Mouse (Mus musculus) myocyte (in vitro differentiated cells): Measurements from ENCODE around the gene Ctbp2. TPM values are rescaled to one million over a fixed set of nuclear protein-coding genes. Genes with fewer than 3 reads are reported as not detected.

Experiments
- H3K27me3 ChIP-seq: one replicate; pipeline ENCODE4 v1.6.1; 2011; ENCODE audit not compliant: control insufficient read depth, insufficient read depth, insufficient read length
- H3K36me3 ChIP-seq: one replicate; pipeline ENCODE4 v1.6.1; 2011; ENCODE audit not compliant: control insufficient read depth, insufficient read depth
- H3K4me2 ChIP-seq: one replicate; pipeline ENCODE4 v1.6.1; 2011; ENCODE audit warnings: low read depth, control low read depth
- H3K4me3 ChIP-seq: one replicate; pipeline ENCODE4 v1.5.1; 2011; ENCODE audit warnings: mild to moderate bottlenecking, control low read depth, moderate library complexity
- H3K79me2 ChIP-seq: one replicate; pipeline ENCODE4 v1.6.1; 2011; ENCODE audit not compliant: control insufficient read depth, insufficient read depth
- H3ac ChIP-seq: one replicate; pipeline ENCODE4 v1.6.1; 2011; ENCODE audit not compliant: control insufficient read depth, insufficient read length
- CEBPB ChIP-seq: IDR thresholded peaks from 2 replicates; pipeline ENCODE4 v1.6.1; 2011; ENCODE audit warnings: mild to moderate bottlenecking, moderate library complexity; ENCODE audit not compliant: poor library complexity, insufficient read depth, severe bottlenecking
- E2F4 ChIP-seq: IDR thresholded peaks from one replicate; pipeline ENCODE4 v1.6.1; 2011; ENCODE audit warnings: mild to moderate bottlenecking, control low read depth, moderate library complexity; ENCODE audit not compliant: insufficient read depth
- MAX ChIP-seq: IDR thresholded peaks from one replicate; pipeline ENCODE4 v1.6.1; 2011; ENCODE audit warnings: low read depth, mild to moderate bottlenecking, control low read depth
- MYOD1 ChIP-seq, 3 experiments: IDR thresholded peaks; one replicate each; pipeline ENCODE4 v1.6.1; 2011; ENCODE audit warnings: control low read depth in 2 of 3, low read depth in 2 of 3, mild to moderate bottlenecking in 2 of 3, moderate library complexity in 1 of 3; ENCODE audit not compliant: insufficient read length in 2 of 3, control insufficient read depth in 1 of 3
- MYOG ChIP-seq, 3 experiments: IDR thresholded peaks; one replicate each; pipeline ENCODE4 v1.6.1; 2011; ENCODE audit warnings: control low read depth in 2 of 3, low read depth in 2 of 3, mild to moderate bottlenecking in 2 of 3; ENCODE audit not compliant: insufficient read length in 2 of 3, control insufficient read depth in 1 of 3, insufficient read depth in 1 of 3
- POLR2A ChIP-seq: IDR thresholded peaks from one replicate; pipeline ENCODE4 v1.6.1; 2011; ENCODE audit warnings: low read depth, mild to moderate bottlenecking, control low read depth, moderate library complexity; ENCODE audit not compliant: insufficient read length
- POLR2AphosphoS2 ChIP-seq: IDR thresholded peaks from one replicate; pipeline ENCODE4 v1.6.1; 2011; ENCODE audit warnings: low read depth, control low read depth; ENCODE audit not compliant: insufficient read length
- REST ChIP-seq: IDR thresholded peaks from one replicate; pipeline ENCODE4 v1.6.1; 2011; ENCODE audit warnings: mild to moderate bottlenecking, control low read depth, moderate library complexity; ENCODE audit not compliant: insufficient read depth, insufficient read length
- SRF ChIP-seq: IDR thresholded peaks from one replicate; pipeline ENCODE4 v1.6.1; 2011; ENCODE audit warnings: low read depth; ENCODE audit not compliant: control insufficient read depth, insufficient read length
- TCF12 ChIP-seq: IDR thresholded peaks from one replicate; pipeline ENCODE4 v1.6.1; 2011; ENCODE audit warnings: mild to moderate bottlenecking, control low read depth; ENCODE audit not compliant: poor library complexity, insufficient read depth, severe bottlenecking
- TCF3 ChIP-seq: IDR thresholded peaks from one replicate; pipeline ENCODE4 v1.6.1; 2011; ENCODE audit warnings: low read depth, control low read depth; ENCODE audit not compliant: insufficient read length
- USF1 ChIP-seq: IDR thresholded peaks from one replicate; pipeline ENCODE4 v1.6.1; 2011; ENCODE audit warnings: low read depth, mild to moderate bottlenecking, control low read depth, moderate library complexity
- polyA plus RNA-seq: library from polyadenylated mRNA; unstranded; fragments of >200 nt; fragmentation: generic; extraction: Trizol; gene quantifications from one replicate; pipeline ENCODE4 v1.2.1, GENCODE M21; 2012; ENCODE audit warnings: missing spikeins

The Ctbp2 gene
- polyA plus RNA-seq, 1 experiment: 22.4 TPM

GRCm38 (mm10) chr7:133074462-133075133 lies 49.6 kb downstream of the Ctbp2 start:
- Histone ChIP-seq H3K4me3 (no peak overlapping the region), H3K36me3 (peaks cover 9% of the 10 kb centered on the region), H3ac (no peak overlapping the region), H3K4me2 (no peak overlapping the region), H3K27me3 (no peaks in the 10 kb centered on the region), H3K79me2 (peaks cover 29% of the 10 kb centered on the region)
- TF ChIP-seq POLR2A (no peak), MYOD1 (IDR thresholded peaks at IDR 0.05; ENCODE audit: control insufficient read depth in 1 of 3, insufficient read length in 2 of 3, low read depth in 2 of 3) (no peak), TCF3 (no peak), REST (no peak)

GRCm38 (mm10) chr7:133073147-133073651 lies 51.0 kb downstream of the Ctbp2 start:
- TF ChIP-seq MAX: no peak
- H3K4me2 ChIP-seq: no peak overlapping the region
- H3K36me3 ChIP-seq: peaks cover 11% of the 10 kb centered on the region
- H3K27me3 ChIP-seq: no peaks in the 10 kb centered on the region
- peaks cover 35% of the 10 kb centered on the region for H3K79me2 ChIP-seq
- no peak overlapping the region for H3K4me3 ChIP-seq
- no peak overlapping the region for H3ac ChIP-seq

GRCm38 (mm10) chr7:133072535-133072934 lies 51.6 kb downstream of the Ctbp2 start:
- H3K79me2 ChIP-seq: peaks cover 31% of the 10 kb centered on the region
- TF ChIP-seq MYOD1 (IDR thresholded peaks at IDR 0.05; ENCODE audit: control insufficient read depth in 1 of 3, insufficient read length in 2 of 3, low read depth in 2 of 3): no peak
- TF ChIP-seq USF1: no peak
- TF ChIP-seq MAX: no peak
- TF ChIP-seq CEBPB: no peak
- no peak for TF ChIP-seq POLR2A
- TF ChIP-seq SRF: no peak
- no peak for TF ChIP-seq TCF3
- no peak for TF ChIP-seq E2F4
- no peak for TF ChIP-seq POLR2AphosphoS2
- H3ac ChIP-seq: no peak overlapping the region
- H3K27me3 ChIP-seq: no peaks in the 10 kb centered on the region
- no peak overlapping the region for H3K4me3 ChIP-seq
- H3K36me3 ChIP-seq: peaks cover 11% of the 10 kb centered on the region
- no peak overlapping the region for H3K4me2 ChIP-seq

- peaks cover 5% of the 10 kb centered on the region for H3K36me3 ChIP-seq
- TF ChIP-seq REST (no peak), USF1 (no peak), SRF (no peak), TCF12 (no peak), CEBPB (no peak), MYOD1 (IDR thresholded peaks at IDR 0.05; ENCODE audit: control insufficient read depth in 1 of 3, insufficient read length in 2 of 3, low read depth in 2 of 3) (no peak), TCF3 (no peak), MAX (no peak), MYOG (IDR thresholded peaks at IDR 0.05; ENCODE audit: control insufficient read depth in 1 of 3, insufficient read depth in 1 of 3, insufficient read length in 2 of 3, low read depth in 2 of 3) (no peak), POLR2AphosphoS2 (no peak), E2F4 (no peak), POLR2A (no peak)
- peaks cover 31% of the 10 kb centered on the region for H3K79me2 ChIP-seq
- no peak overlapping the region for H3K4me2 ChIP-seq
- H3ac ChIP-seq: no peak overlapping the region
- H3K27me3 ChIP-seq: no peaks in the 10 kb centered on the region
- H3K4me3 ChIP-seq: no peak overlapping the region
These were observed 56.8 kb downstream of the Ctbp2 start for GRCm38 (mm10) chr7:133067321-133067841.

GRCm38 (mm10) chr7:133066776-133067175 lies 57.4 kb downstream of the Ctbp2 start:
- no peak overlapping the region for H3K4me3 ChIP-seq
- H3K27me3 ChIP-seq: no peaks in the 10 kb centered on the region
- TF ChIP-seq MYOG (IDR thresholded peaks at IDR 0.05; ENCODE audit: control insufficient read depth in 1 of 3, insufficient read depth in 1 of 3, insufficient read length in 2 of 3, low read depth in 2 of 3) (no peak), MAX (no peak), POLR2AphosphoS2 (no peak), USF1 (no peak), CEBPB (no peak), REST (no peak), TCF3 (no peak), POLR2A (no peak)
- no peak overlapping the region for H3K4me2 ChIP-seq
- peaks cover 5% of the 10 kb centered on the region for H3K36me3 ChIP-seq
- peaks cover 37% of the 10 kb centered on the region for H3K79me2 ChIP-seq
- H3ac ChIP-seq: no peak overlapping the region
